Mouse (Mus musculus) liver, embryonic 14.5 days (tissue): ENCODE measurements around the gene Ccdc7a. TPM values are rescaled to one million over a fixed set of nuclear protein-coding genes. Genes with fewer than 3 reads are reported as not detected.
A peak's percentile ranks its signal among the peaks of the same experiment; 100 is the strongest.
"Not testable (repeated sequence)": the region's sequence is repeated elsewhere in the genome, so short reads cannot be mapped to it uniquely, and the experiment has no call there.

Source experiments
- ATAC-seq: fragments of 200-750 bp; cut with Nextera tagmentation; 2 replicates; pipeline ENCODE4 v1.8.0; 2017; ENCODE audit warnings: moderate number of reproducible peaks, mild to moderate bottlenecking, moderate library complexity; ENCODE audit not compliant: insufficient read depth
- DNase-seq, 3 experiments: peaks; one replicate each; pipeline ENCODE4 v3.0.0-alpha.2; 2012 to 2013; ENCODE audit warnings: low read depth in 3 of 3, low spot score in 3 of 3
- H3K27ac ChIP-seq: fragments of 300-500 bp; sonication (generic); 2 replicates; pipeline ENCODE4 v1.5.1; 2014; ENCODE audit warnings: moderate library complexity, mild to moderate bottlenecking, control low read depth, inconsistent platforms
- H3K27me3 ChIP-seq: fragments of 300-500 bp; sonication (generic); 2 replicates; pipeline ENCODE4 v1.6.1; 2014; ENCODE audit warnings: mild to moderate bottlenecking, low read length, moderate library complexity; ENCODE audit not compliant: control insufficient read depth, insufficient read depth
- H3K36me3 ChIP-seq: fragments of 300-500 bp; sonication (generic); replicated peaks from 2 replicates; pipeline ENCODE4 v1.6.1; 2014; ENCODE audit warnings: low read depth; ENCODE audit not compliant: control insufficient read depth, insufficient read depth
- H3K4me1 ChIP-seq, 2 experiments: fragments of 200-500 bp in 1 of 2; fragments of 300-500 bp in 1 of 2; sonication (generic) in 1 of 2; replicated peaks; 2 replicates each; pipeline ENCODE4 v1.6.1; 2012 to 2014; ENCODE audit warnings: antibody characterized with exemption in 1 of 2, inconsistent platforms in 1 of 2, low read length in 1 of 2; ENCODE audit not compliant: control insufficient read depth in 2 of 2, insufficient read depth in 2 of 2
- H3K4me2 ChIP-seq: fragments of 300-500 bp; sonication (generic); 2 replicates; pipeline ENCODE4 v1.6.1; 2014; ENCODE audit warnings: low read depth, mild to moderate bottlenecking, control low read depth, moderate library complexity
- H3K4me3 ChIP-seq, 2 experiments: fragments of 200-500 bp in 1 of 2; fragments of 300-500 bp in 1 of 2; sonication (generic) in 1 of 2; 2 replicates each; pipeline ENCODE4 v1.5.1; 2012 to 2014; ENCODE audit warnings: low read depth in 2 of 2, low read length in 2 of 2, mild to moderate bottlenecking in 2 of 2, control low read depth in 1 of 2, inconsistent platforms in 1 of 2, moderate library complexity in 1 of 2; ENCODE audit not compliant: insufficient read depth in 1 of 2
- H3K9ac ChIP-seq: fragments of 300-500 bp; sonication (generic); replicated peaks from 2 replicates; pipeline ENCODE4 v1.6.1; 2014; ENCODE audit warnings: mild to moderate bottlenecking, control low read depth, moderate library complexity
- H3K9me3 ChIP-seq: fragments of 300-500 bp; sonication (generic); 2 replicates; pipeline ENCODE4 v1.6.1; 2016; ENCODE audit warnings: low read length, mixed read lengths; ENCODE audit not compliant: control insufficient read depth
- CTCF ChIP-seq: IDR thresholded peaks from 2 replicates; pipeline ENCODE4 v1.5.1; 2016; ENCODE audit warnings: antibody characterized with exemption, low read depth, control low read depth
- EP300 ChIP-seq: IDR thresholded peaks from 2 replicates; pipeline ENCODE4 v1.6.1; 2016; ENCODE audit warnings: antibody characterized with exemption, low read depth
- WGBS: fragments of 180-500 bp; shearing (Covaris S2); extraction: QIAGEN DNeasy Blood & Tissue Kit; methylation state at CpG from one replicate; pipeline ENCODE4 v1.1.7; 2014; ENCODE audit not compliant: insufficient replicate concordance; 5-methylcytosine and 5-hydroxymethylcytosine counted together
- polyA plus RNA-seq, 2 experiments: library from polyadenylated mRNA; depleted of rRNA in 1 of 2; stranded (reverse) in 1 of 2; unstranded in 1 of 2; fragments of >200 nt; fragmentation: Nextera tagmentation in 1 of 2; extraction: Ambion mirVana in 1 of 2; gene quantifications; 2 replicates each; pipeline versions ENCODE4 v1.2.1 to v1.2.3; 2012 to 2014

Gene Ccdc7a
- polyA plus RNA-seq (2012; rRNA removed) (not detected in 2 replicates), polyA plus RNA-seq (2014; fragmentation: Nextera tagmentation; extraction: Ambion mirVana) (not detected in 2 replicates)

- not testable (repeated sequence) for ATAC-seq, H3K9ac ChIP-seq, H3K36me3 ChIP-seq, H3K27ac ChIP-seq, H3K9me3 ChIP-seq, H3K4me1 ChIP-seq, H3K4me2 ChIP-seq, H3K4me3 ChIP-seq, DNase-seq, H3K27me3 ChIP-seq
- WGBS: 54% methylated on average over 2 of the region's 11 CpGs
Observed at GRCm38 (mm10) chr8:129065417-129065816, at the start of gene Ccdc7a. TSS of gene Ccdc7a (minus strand) at chr8:129065517.

- WGBS: 55% methylated on average over 1 of the region's 10 CpGs
- ATAC-seq: not testable (repeated sequence)
Observed at GRCm38 (mm10) chr8:129066834-129067233, 1.5 kb upstream of the Ccdc7a start, which contains the start of gene Ccdc7b. TSS of gene Ccdc7b (plus strand) at chr8:129067134.

GRCm38 (mm10) chr8:128991389-128991788 lies 73.9 kb downstream of the Ccdc7a start:
- DNase-seq (no peak), ATAC-seq (no peak)
- Histone ChIP-seq H3K36me3 (no peaks in the 10 kb centered on the region), H3K4me2 (no peak overlapping the region), H3K9ac (no peak overlapping the region), H3K9me3 (no peaks in the 10 kb centered on the region), H3K4me3 (no peak overlapping the region), H3K27me3 (no peaks in the 10 kb centered on the region), H3K4me1 (no peaks in the 10 kb centered on the region), H3K27ac (no peak overlapping the region)
- TF ChIP-seq EP300 (no peak), CTCF (no peak)
- WGBS: 64% methylated on average over 1 of the region's 1 CpGs

More at GRCm38 (mm10) chr8:129066834-129067233, 1.5 kb upstream of the Ccdc7a start, which contains the start of gene Ccdc7b:
- not testable (repeated sequence) for H3K27ac ChIP-seq, H3K9me3 ChIP-seq, H3K36me3 ChIP-seq, H3K9ac ChIP-seq, H3K27me3 ChIP-seq, DNase-seq, H3K4me2 ChIP-seq, H3K4me3 ChIP-seq, H3K4me1 ChIP-seq

- not testable (repeated sequence) for DNase-seq, H3K36me3 ChIP-seq, H3K9ac ChIP-seq, ATAC-seq, H3K27ac ChIP-seq, H3K4me1 ChIP-seq, H3K4me2 ChIP-seq, H3K4me3 ChIP-seq, H3K27me3 ChIP-seq, H3K9me3 ChIP-seq
- WGBS: 65% methylated on average over 11 of the region's 11 CpGs
Observed at GRCm38 (mm10) chr8:128948941-128949340, 116.4 kb downstream of the Ccdc7a start.

- 2% methylated on average over 6 of the region's 6 CpGs for WGBS
- not testable (repeated sequence) for H3K9me3 ChIP-seq, H3K36me3 ChIP-seq, H3K9ac ChIP-seq, H3K27ac ChIP-seq, DNase-seq, H3K4me2 ChIP-seq, H3K27me3 ChIP-seq, ATAC-seq, H3K4me3 ChIP-seq, H3K4me1 ChIP-seq
- peak; percentile 57 for TF ChIP-seq CTCF
Observed at GRCm38 (mm10) chr8:128941022-128941641, 124.2 kb downstream of the Ccdc7a start.
